10 mouse cellular contexts compared by ENCODE assay signal in the genomic region with DNA sequence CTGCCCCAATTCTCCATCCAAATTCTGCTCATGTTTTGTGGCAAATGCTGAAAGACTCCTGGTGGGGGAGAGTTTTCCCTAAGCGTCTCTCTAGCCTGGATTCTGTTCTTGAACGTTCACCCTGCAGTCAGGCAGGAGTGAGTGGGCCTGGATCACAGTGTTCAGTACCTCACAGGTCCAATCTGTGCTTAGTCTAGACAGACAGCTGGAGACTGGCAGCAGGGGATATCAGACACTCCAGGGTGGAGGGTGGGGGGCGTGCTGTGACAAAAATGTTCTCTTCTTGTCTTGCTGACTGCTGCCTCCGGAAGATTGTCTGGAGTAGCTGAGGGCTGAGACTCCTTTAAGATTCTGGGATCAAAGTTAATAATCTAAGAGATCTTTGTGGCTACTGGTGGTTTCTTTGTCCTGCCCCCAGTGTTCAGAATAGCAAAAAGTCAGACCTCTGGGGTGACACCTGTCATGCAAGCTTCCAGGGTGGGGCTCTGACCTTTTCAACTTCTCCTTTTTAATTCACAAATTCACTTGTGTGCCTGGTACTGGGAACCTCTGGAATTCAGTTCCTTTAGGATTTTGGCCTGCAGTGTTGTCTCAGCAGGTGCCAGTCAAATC.
A peak's percentile ranks its signal among the peaks of the same experiment; 100 is the strongest.
DNase-seq lines count a peak whose midpoint lies in the region; ATAC-seq and TF ChIP-seq lines count a peak whose summit lies in the region.
"Had no signal": no experiment of that assay in that cellular context is flagged by ENCODE, and none has a peak within 500 bp of the region (broad histone marks: within the 10 kb centered on the region; RNA-seq: fewer than 3 reads in every experiment).

No protein-coding gene starts in this region.

- peaks cover 4% of the 10 kb centered on the region for H3K4me1 ChIP-seq in bone marrow, adult 2 months (ENCODE audit: control insufficient read depth, insufficient read depth, low read length)
- H3K4me1 ChIP-seq in lung, adult 2 months (ENCODE audit: control insufficient read depth, insufficient read depth, low read length): peaks cover 7% of the 10 kb centered on the region

- 0 out of 2 replicates have a peak, but pooled peaks have one; percentile 17 for ATAC-seq in neutrophil, adult 5-6 weeks (ENCODE audit: extremely low read depth, insufficient number of reproducible peaks, low FRiP score, poor library complexity, severe bottlenecking)

- DNase-seq in right cerebral cortex, adult 2 months (ENCODE audit: low spot score in 2 of 2): peak; percentile 57 to 66
- DNase-seq in right cerebral cortex, postnatal 14 days: no peak
- DNase-seq in layer of hippocampus, adult 9-10 months (ENCODE audit: low spot score): peak; percentile 41
- no peak for DNase-seq in kidney, postnatal 10 days
- no peak for DNase-seq in lung, adult 2 months
- DNase-seq in c-Kit-positive CD71-positive TER-119-positive erythroid progenitor cells, embryonic 14.5 days (ENCODE audit: low spot score): no peak
- DNase-seq: gastrocnemius, postnatal 36 days; kidney, adult 9 months had no signal

- TF ChIP-seq CTCF in bone marrow, adult 2 months (IDR thresholded peaks at IDR 0.05; ENCODE audit: control insufficient read depth, insufficient read depth, low read length): no peak
- no peak for TF ChIP-seq CTCF in lung, adult 2 months (IDR thresholded peaks at IDR 0.05; ENCODE audit: insufficient read depth, low read length)

- no peak overlapping the region for H3K4me3 ChIP-seq in bone marrow, adult 2 months (replicated peaks; ENCODE audit: control insufficient read depth, low read depth, low read length)
- no peak overlapping the region for H3K4me3 ChIP-seq in lung, adult 2 months (replicated peaks; ENCODE audit: extremely low read depth, low read depth, low read length)

- no peak for TF ChIP-seq POLR2A in bone marrow, adult 2 months (IDR thresholded peaks at IDR 0.05; ENCODE audit: borderline replicate concordance, control insufficient read depth, low read depth, low read length)
- TF ChIP-seq POLR2A in lung, adult 2 months (IDR thresholded peaks at IDR 0.05; ENCODE audit: borderline replicate concordance, extremely low read depth, low read depth, low read length): no peak

- WGBS in bone marrow, adult 2 months: 58% methylated on average over 4 of the region's 4 CpGs
- WGBS in lung, adult 2 months: 60% methylated on average over 4 of the region's 4 CpGs

- H3K27ac ChIP-seq in bone marrow, adult 2 months (ENCODE audit: control insufficient read depth, insufficient read depth, low read depth, low read length, poor library complexity): peak overlapping the region; percentile 61

Comparison
In these comparisons a context has a peak if more than half of its experiments do, and no peak if none do; other contexts are left out.
1. DNase-seq: peak in right cerebral cortex, adult 2 months (2 of 2) and layer of hippocampus, adult 9-10 months (single experiment); none in right cerebral cortex, postnatal 14 days (single experiment), kidney, postnatal 10 days (single experiment), lung, adult 2 months (single experiment) and c-Kit-positive CD71-positive TER-119-positive erythroid progenitor cells, embryonic 14.5 days (single experiment).